Mouse (Mus musculus): ENCODE data around the gene Myadml2. TPM values are rescaled to one million over a fixed set of nuclear protein-coding genes. Genes with fewer than 3 reads are reported as not detected.

The Myadml2 gene
- polyA plus RNA-seq, 2 experiments = 0.07 to 0.67 TPM

- Histone ChIP-seq H3K9ac (replicated peaks) (peak overlapping the region; percentile 58), H3K4me2 (ENCODE audit: low read depth) (peak overlapping the region; percentile 97), H3K4me3 (ENCODE audit: insufficient read depth in 1 of 2, low read depth in 2 of 2, low read length in 2 of 2) (peak overlapping the region; percentile 60 to 66), H3K36me3 (replicated peaks; ENCODE audit: control insufficient read depth, insufficient read depth, low read depth) (no peaks in the 10 kb centered on the region), H3K27ac (no peak overlapping the region), H3K4me1 (replicated peaks; ENCODE audit: control insufficient read depth in 2 of 2, insufficient read depth in 2 of 2, low read length in 1 of 2) (peaks cover 7 to 8% of the 10 kb centered on the region in 2 experiments), H3K9me3 (ENCODE audit: control insufficient read depth, low read length) (no peaks in the 10 kb centered on the region), H3K27me3 (ENCODE audit: control insufficient read depth, insufficient read depth, low read length) (peaks cover 1% of the 10 kb centered on the region)
- DNase-seq (ENCODE audit: low read depth in 3 of 3, low spot score in 3 of 3) = no peak
- no peak for TF ChIP-seq EP300 (IDR thresholded peaks at IDR 0.05; ENCODE audit: low read depth)
- TF ChIP-seq CTCF (IDR thresholded peaks at IDR 0.05; ENCODE audit: low read depth) = no peak; the same call in 1 of the 2 replicates
- peak; percentile 59 for ATAC-seq (ENCODE audit: insufficient read depth)
- 3% methylated on average over 18 of the region's 18 CpGs for WGBS (ENCODE audit: insufficient replicate concordance)
These were observed 4.9 kb downstream of the Myadml2 start for GRCm38 (mm10) chr11:120642939-120643600.

GRCm38 (mm10) chr11:120641869-120642268 is 6.1 kb downstream of the Myadml2 start:
- H3K4me1 ChIP-seq (replicated peaks; ENCODE audit: control insufficient read depth in 2 of 2, insufficient read depth in 2 of 2, low read length in 1 of 2) = peaks cover 7 to 8% of the 10 kb centered on the region in 2 experiments
- H3K27ac ChIP-seq = no peak overlapping the region
- no peaks in the 10 kb centered on the region for H3K9me3 ChIP-seq (ENCODE audit: control insufficient read depth, low read length)
- no peak for TF ChIP-seq EP300 (IDR thresholded peaks at IDR 0.05; ENCODE audit: low read depth)
- DNase-seq (ENCODE audit: low read depth in 3 of 3, low spot score in 3 of 3) (no peak), ATAC-seq (ENCODE audit: insufficient read depth) (no peak)
- WGBS (ENCODE audit: insufficient replicate concordance) = 67% methylated on average over 8 of the region's 8 CpGs
- H3K4me2 ChIP-seq (ENCODE audit: low read depth) = no peak overlapping the region
- H3K4me3 ChIP-seq (ENCODE audit: insufficient read depth in 1 of 2, low read depth in 2 of 2, low read length in 2 of 2) = no peak overlapping the region
- no peaks in the 10 kb centered on the region; the same call in none of the 2 replicates for H3K27me3 ChIP-seq (ENCODE audit: control insufficient read depth, insufficient read depth, low read length)
- H3K36me3 ChIP-seq (replicated peaks; ENCODE audit: control insufficient read depth, insufficient read depth, low read depth) = no peaks in the 10 kb centered on the region
- H3K9ac ChIP-seq (replicated peaks) = no peak overlapping the region

GRCm38 (mm10) chr11:120641255-120641654 is 6.7 kb downstream of the Myadml2 start:
- no peak overlapping the region for H3K9ac ChIP-seq (replicated peaks)
- ATAC-seq (ENCODE audit: insufficient read depth) (no peak), DNase-seq (ENCODE audit: low read depth in 3 of 3, low spot score in 3 of 3) (no peak)
- H3K4me1 ChIP-seq (replicated peaks; ENCODE audit: control insufficient read depth in 2 of 2, insufficient read depth in 2 of 2, low read length in 1 of 2) = peaks cover 7 to 8% of the 10 kb centered on the region in 2 experiments
- no peaks in the 10 kb centered on the region for H3K9me3 ChIP-seq (ENCODE audit: control insufficient read depth, low read length)
- H3K4me3 ChIP-seq (ENCODE audit: insufficient read depth in 1 of 2, low read depth in 2 of 2, low read length in 2 of 2) = no peak overlapping the region
- H3K27ac ChIP-seq = no peak overlapping the region
- no peaks in the 10 kb centered on the region for H3K36me3 ChIP-seq (replicated peaks; ENCODE audit: control insufficient read depth, insufficient read depth, low read depth)
- no peak overlapping the region for H3K4me2 ChIP-seq (ENCODE audit: low read depth)
- H3K27me3 ChIP-seq (ENCODE audit: control insufficient read depth, insufficient read depth, low read length) = no peaks in the 10 kb centered on the region; the same call in none of the 2 replicates
- 57% methylated on average over 9 of the region's 9 CpGs for WGBS (ENCODE audit: insufficient replicate concordance)
- TF ChIP-seq EP300 (IDR thresholded peaks at IDR 0.05; ENCODE audit: low read depth) = no peak
- TF ChIP-seq CTCF (IDR thresholded peaks at IDR 0.05; ENCODE audit: low read depth) = no peak

GRCm38 (mm10) chr11:120634810-120635209 is 13.1 kb downstream of the Myadml2 start:
- Histone ChIP-seq H3K9me3 (ENCODE audit: control insufficient read depth, low read length) (no peaks in the 10 kb centered on the region), H3K9ac (replicated peaks) (peak overlapping the region; percentile 9), H3K27ac (no peak overlapping the region), H3K4me2 (ENCODE audit: low read depth) (peak overlapping the region; percentile 75), H3K27me3 (ENCODE audit: control insufficient read depth, insufficient read depth, low read length) (no peaks in the 10 kb centered on the region), H3K4me1 (replicated peaks; ENCODE audit: control insufficient read depth in 2 of 2, insufficient read depth in 2 of 2, low read length in 1 of 2) (peaks cover 24 to 31% of the 10 kb centered on the region in 2 experiments), H3K36me3 (replicated peaks; ENCODE audit: control insufficient read depth, insufficient read depth, low read depth) (no peaks in the 10 kb centered on the region), H3K4me3 (ENCODE audit: insufficient read depth in 1 of 2, low read depth in 2 of 2, low read length in 2 of 2) (no peak overlapping the region; a peak in 1 of 4 replicates)
- 77% methylated on average over 5 of the region's 5 CpGs for WGBS (ENCODE audit: insufficient replicate concordance)
- DNase-seq (ENCODE audit: low read depth in 3 of 3, low spot score in 3 of 3) = no peak
- ATAC-seq (ENCODE audit: insufficient read depth) = no peak
- TF ChIP-seq EP300 (IDR thresholded peaks at IDR 0.05; ENCODE audit: low read depth) = no peak
- no peak for TF ChIP-seq CTCF (IDR thresholded peaks at IDR 0.05; ENCODE audit: low read depth)

GRCm38 (mm10) chr11:120633520-120634343 is 14.2 kb downstream of the Myadml2 start, which contains the start of gene Mafg:
Gene Mafg, minus strand, starts transcription at chr11:120633600.
- DNase-seq (ENCODE audit: low read depth in 3 of 3, low spot score in 3 of 3) (peak; percentile 92 to 93 (median 93)), ATAC-seq (ENCODE audit: insufficient read depth) (peak; percentile 76)
- Histone ChIP-seq H3K4me2 (ENCODE audit: low read depth) (peak within 1 kb of the TSS; percentile 75), H3K27me3 (ENCODE audit: control insufficient read depth, insufficient read depth, low read length) (no peaks in the 10 kb centered on the region), H3K36me3 (replicated peaks; ENCODE audit: control insufficient read depth, insufficient read depth, low read depth) (peaks cover 6% of the 10 kb centered on the region), H3K27ac (peak within 1 kb of the TSS; percentile 99), H3K4me3 (ENCODE audit: insufficient read depth in 1 of 2, low read depth in 2 of 2, low read length in 2 of 2) (peak within 1 kb of the TSS; percentile 64 to 89), H3K9me3 (ENCODE audit: control insufficient read depth, low read length) (no peaks in the 10 kb centered on the region), H3K4me1 (replicated peaks; ENCODE audit: control insufficient read depth in 2 of 2, insufficient read depth in 2 of 2, low read length in 1 of 2) (peaks cover 33 to 39% of the 10 kb centered on the region in 2 experiments), H3K9ac (replicated peaks) (peak within 1 kb of the TSS; percentile 99)
- WGBS (ENCODE audit: insufficient replicate concordance) = 10% methylated on average over 58 of the region's 58 CpGs
- TF ChIP-seq CTCF (IDR thresholded peaks at IDR 0.05; ENCODE audit: low read depth) (no peak), EP300 (IDR thresholded peaks at IDR 0.05; ENCODE audit: low read depth) (no peak)

Measured in liver, embryonic 14.5 days (tissue).